Mouse (Mus musculus): Measurements from ENCODE around the gene Pyurf. TPM values are rescaled to one million over a fixed set of nuclear protein-coding genes. Genes with fewer than 3 reads are reported as not detected.

Gene Pyurf
- polyA plus RNA-seq, 1 experiment from 2014 or later = 19.9 TPM

- 66% methylated on average over 4 of the region's 4 CpGs for WGBS
- Histone ChIP-seq H3K4me2 (peak overlapping the region; percentile 64), H3K9me3 (ENCODE audit: low read depth, low read length) (no peaks in the 10 kb centered on the region), H3K4me1 (ENCODE audit: insufficient read depth) (no peaks in the 10 kb centered on the region), H3K36me3 (ENCODE audit: insufficient read depth) (no peaks in the 10 kb centered on the region), H3K4me3 (ENCODE audit: low read depth, low read length) (0 out of 2 replicates have a peak overlapping the region, but pooled peaks have one; percentile 70), H3K27me3 (ENCODE audit: insufficient read depth, low read length) (no peaks in the 10 kb centered on the region), H3K9ac (no peak overlapping the region), H3K27ac (ENCODE audit: low read depth) (no peak overlapping the region)
- DNase-seq (peak; percentile 13), ATAC-seq (ENCODE audit: insufficient read depth) (no peak)
- no peak for TF ChIP-seq CTCF (IDR thresholded peaks at IDR 0.05; ENCODE audit: low read depth)
Observed at GRCm38 (mm10) chr6:57701686-57702085, 9.8 kb upstream of the Pyurf start.

- ATAC-seq (ENCODE audit: insufficient read depth) (no peak), DNase-seq (no peak)
- peak overlapping the region; percentile 42; the same call in 1 of the 2 replicates for H3K27ac ChIP-seq (ENCODE audit: low read depth)
- peaks cover 14% of the 10 kb centered on the region; the same call in 1 of the 2 replicates for H3K36me3 ChIP-seq (ENCODE audit: insufficient read depth)
- H3K9ac ChIP-seq = no peak overlapping the region
- no peak overlapping the region for H3K4me2 ChIP-seq
- no peaks in the 10 kb centered on the region for H3K9me3 ChIP-seq (ENCODE audit: low read depth, low read length)
- no peak for TF ChIP-seq CTCF (IDR thresholded peaks at IDR 0.05; ENCODE audit: low read depth)
- no peak overlapping the region for H3K4me3 ChIP-seq (ENCODE audit: low read depth, low read length)
- no peaks in the 10 kb centered on the region for H3K27me3 ChIP-seq (ENCODE audit: insufficient read depth, low read length)
- peaks cover 3% of the 10 kb centered on the region; the same call in 1 of the 2 replicates for H3K4me1 ChIP-seq (ENCODE audit: insufficient read depth)
- WGBS = 70% methylated on average over 3 of the region's 3 CpGs
Observed at GRCm38 (mm10) chr6:57693116-57693515, 1.2 kb upstream of the Pyurf start.

- ATAC-seq (ENCODE audit: insufficient read depth) (no peak), DNase-seq (no peak)
- Histone ChIP-seq H3K4me2 (no peak overlapping the region), H3K4me1 (ENCODE audit: insufficient read depth) (no peaks in the 10 kb centered on the region), H3K9ac (no peak overlapping the region), H3K9me3 (ENCODE audit: low read depth, low read length) (no peaks in the 10 kb centered on the region), H3K36me3 (ENCODE audit: insufficient read depth) (peaks cover 26% of the 10 kb centered on the region), H3K4me3 (ENCODE audit: low read depth, low read length) (no peak overlapping the region), H3K27ac (ENCODE audit: low read depth) (no peak overlapping the region), H3K27me3 (ENCODE audit: insufficient read depth, low read length) (no peaks in the 10 kb centered on the region)
- WGBS = 85% methylated on average over 1 of the region's 1 CpGs
- no peak for TF ChIP-seq CTCF (IDR thresholded peaks at IDR 0.05; ENCODE audit: low read depth)
Observed at GRCm38 (mm10) chr6:57684156-57684555, 7.7 kb downstream of the Pyurf start.

- H3K4me2 ChIP-seq = no peak overlapping the region
- ATAC-seq (ENCODE audit: insufficient read depth) = no peak
- 50% methylated on average over 4 of the region's 4 CpGs for WGBS
Observed at GRCm38 (mm10) chr6:57661295-57661694, 30.6 kb downstream of the Pyurf start.

GRCm38 (mm10) chr6:57647256-57647655 lies 44.6 kb downstream of the Pyurf start:
- Histone ChIP-seq H3K9ac (no peak overlapping the region), H3K27me3 (ENCODE audit: insufficient read depth, low read length) (no peaks in the 10 kb centered on the region), H3K4me3 (ENCODE audit: low read depth, low read length) (no peak overlapping the region), H3K4me1 (ENCODE audit: insufficient read depth) (no peaks in the 10 kb centered on the region), H3K9me3 (ENCODE audit: low read depth, low read length) (no peaks in the 10 kb centered on the region), H3K27ac (ENCODE audit: low read depth) (no peak overlapping the region), H3K36me3 (ENCODE audit: insufficient read depth) (no peaks in the 10 kb centered on the region), H3K4me2 (no peak overlapping the region)
- DNase-seq (no peak), ATAC-seq (ENCODE audit: insufficient read depth) (no peak)
- no peak for TF ChIP-seq CTCF (IDR thresholded peaks at IDR 0.05; ENCODE audit: low read depth)
- 48% methylated on average over 1 of the region's 1 CpGs for WGBS

More at GRCm38 (mm10) chr6:57661295-57661694, 30.6 kb downstream of the Pyurf start:
- H3K4me1 ChIP-seq (ENCODE audit: insufficient read depth) = no peaks in the 10 kb centered on the region
- no peak overlapping the region for H3K9ac ChIP-seq
- H3K27me3 ChIP-seq (ENCODE audit: insufficient read depth, low read length) = no peaks in the 10 kb centered on the region
- no peaks in the 10 kb centered on the region for H3K9me3 ChIP-seq (ENCODE audit: low read depth, low read length)
- no peaks in the 10 kb centered on the region for H3K36me3 ChIP-seq (ENCODE audit: insufficient read depth)
- no peak overlapping the region for H3K27ac ChIP-seq (ENCODE audit: low read depth)
- no peak for TF ChIP-seq CTCF (IDR thresholded peaks at IDR 0.05; ENCODE audit: low read depth)
- DNase-seq = peak; percentile 3
- no peak overlapping the region for H3K4me3 ChIP-seq (ENCODE audit: low read depth, low read length)

- Histone ChIP-seq H3K9ac (no peak overlapping the region), H3K27ac (ENCODE audit: low read depth) (no peak overlapping the region), H3K4me2 (peak overlapping the region; percentile 7; the same call in 1 of the 2 replicates), H3K4me1 (ENCODE audit: insufficient read depth) (no peaks in the 10 kb centered on the region), H3K36me3 (ENCODE audit: insufficient read depth) (no peaks in the 10 kb centered on the region), H3K4me3 (ENCODE audit: low read depth, low read length) (no peak overlapping the region), H3K27me3 (ENCODE audit: insufficient read depth, low read length) (no peaks in the 10 kb centered on the region), H3K9me3 (ENCODE audit: low read depth, low read length) (no peaks in the 10 kb centered on the region)
- DNase-seq (peak; percentile 88), ATAC-seq (ENCODE audit: insufficient read depth) (peak; percentile 100)
- TF ChIP-seq CTCF (IDR thresholded peaks at IDR 0.05; ENCODE audit: low read depth) = no peak
- WGBS = 11% methylated on average over 4 of the region's 4 CpGs
Observed at GRCm38 (mm10) chr6:57641789-57642188, 50.1 kb downstream of the Pyurf start.

- Histone ChIP-seq H3K4me2 (no peak overlapping the region), H3K9ac (no peak overlapping the region), H3K27ac (ENCODE audit: low read depth) (no peak overlapping the region), H3K9me3 (ENCODE audit: low read depth, low read length) (no peaks in the 10 kb centered on the region), H3K36me3 (ENCODE audit: insufficient read depth) (no peaks in the 10 kb centered on the region), H3K27me3 (ENCODE audit: insufficient read depth, low read length) (no peaks in the 10 kb centered on the region), H3K4me3 (ENCODE audit: low read depth, low read length) (no peak overlapping the region), H3K4me1 (ENCODE audit: insufficient read depth) (no peaks in the 10 kb centered on the region)
- DNase-seq = no peak
- 67% methylated on average over 1 of the region's 1 CpGs for WGBS
- TF ChIP-seq CTCF (IDR thresholded peaks at IDR 0.05; ENCODE audit: low read depth) = no peak
- no peak for ATAC-seq (ENCODE audit: insufficient read depth)
Observed at GRCm38 (mm10) chr6:57639531-57639930, 52.3 kb downstream of the Pyurf start.

Other genes with a start within 250 kb of the Pyurf start
- 4.7 and 6.0 TPM in 2 replicates for gene Ppm1k, start 156.6 kb downstream of the Pyurf start, polyA plus RNA-seq (2014; fragmentation: Nextera tagmentation; extraction: Ambion mirVana)
- gene Herc6, start 111.1 kb downstream of the Pyurf start, polyA plus RNA-seq (2014; fragmentation: Nextera tagmentation; extraction: Ambion mirVana) = 3.7 and 3.9 TPM in 2 replicates
- gene Lancl2, start 10.5 kb upstream of the Pyurf start, polyA plus RNA-seq (2014; fragmentation: Nextera tagmentation; extraction: Ambion mirVana) = 29.9 and 30.2 TPM in 2 replicates
- 22.5 and 25.8 TPM in 2 replicates for gene Vopp1, start 133.1 kb upstream of the Pyurf start, polyA plus RNA-seq (2014; fragmentation: Nextera tagmentation; extraction: Ambion mirVana)
- gene Vmn1r21, start 158.3 kb upstream of the Pyurf start, polyA plus RNA-seq (2014; fragmentation: Nextera tagmentation; extraction: Ambion mirVana) = not detected in 2 replicates
- not detected in 2 replicates for gene Vmn1r22, start 215.9 kb upstream of the Pyurf start, polyA plus RNA-seq (2014; fragmentation: Nextera tagmentation; extraction: Ambion mirVana)
- not detected in 2 replicates for gene Vmn1r23, start 234.8 kb upstream of the Pyurf start, polyA plus RNA-seq (2014; fragmentation: Nextera tagmentation; extraction: Ambion mirVana)

Measured in lung, embryonic 14.5 days (tissue).